Mouse (Mus musculus) bone marrow macrophage, adult 2 months (primary cell): ENCODE results near the gene Sco1.

Experiments
- CTCF ChIP-seq: IDR thresholded peaks from 2 replicates; pipeline ENCODE4 v1.5.1; 2012; ENCODE audit warnings: low read depth, mild to moderate bottlenecking, low read length, moderate library complexity
- POLR2A ChIP-seq: IDR thresholded peaks from 2 replicates; pipeline ENCODE4 v1.6.1; 2012; ENCODE audit warnings: mild to moderate bottlenecking, low read depth, low read length, borderline replicate concordance

DNA sequence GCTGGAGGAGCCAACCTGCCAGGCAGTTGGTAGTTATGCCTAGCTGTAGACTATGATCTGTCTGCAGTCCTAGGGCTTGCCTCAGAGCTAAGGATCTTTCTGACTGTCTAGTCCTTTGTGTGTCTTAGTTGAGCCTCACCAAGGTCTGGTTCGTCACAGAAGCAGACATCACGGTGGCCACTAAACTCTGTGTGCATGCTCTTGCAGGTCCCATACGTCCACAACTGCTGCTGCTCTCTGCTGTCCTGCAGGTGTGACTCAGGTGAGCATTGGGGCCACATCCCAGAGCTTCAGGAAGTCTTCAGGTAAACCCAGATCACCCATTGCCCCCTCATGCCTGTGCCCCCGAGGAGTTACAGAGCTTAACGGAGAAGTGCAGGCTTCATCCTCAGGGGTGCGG, 26.4 kb downstream of the Sco1 start:
- TF ChIP-seq CTCF: no peak
- no peak for TF ChIP-seq POLR2A
